Mouse (Mus musculus) forebrain, embryonic 16.5 days (tissue): Measurements from ENCODE around the gene Zfp689. TPM values are rescaled to one million over a fixed set of nuclear protein-coding genes. Genes with fewer than 3 reads are reported as not detected.

Experiments
- ATAC-seq: fragments of 200-750 bp; cut with Nextera tagmentation; 2 replicates; pipeline ENCODE4 v1.8.0; 2017; ENCODE audit warnings: mild to moderate bottlenecking, moderate library complexity
- H3K27ac ChIP-seq: fragments of 300-500 bp; sonication (generic); 2 replicates; pipeline ENCODE4 v1.5.1; 2014; ENCODE audit warnings: low read length, control low read depth
- H3K27me3 ChIP-seq: fragments of 300-500 bp; sonication (generic); replicated peaks from 2 replicates; pipeline ENCODE4 v1.6.1; 2014; ENCODE audit warnings: low read length; ENCODE audit not compliant: control insufficient read depth, insufficient read depth
- H3K36me3 ChIP-seq: fragments of 300-500 bp; sonication (generic); 2 replicates; pipeline ENCODE4 v1.6.1; 2014; ENCODE audit not compliant: control insufficient read depth, insufficient read depth
- H3K4me1 ChIP-seq: fragments of 300-500 bp; sonication (generic); replicated peaks from 2 replicates; pipeline ENCODE4 v1.6.1; 2014; ENCODE audit warnings: low read length; ENCODE audit not compliant: control insufficient read depth, insufficient read depth
- H3K4me2 ChIP-seq: fragments of 300-500 bp; sonication (generic); 2 replicates; pipeline ENCODE4 v1.6.1; 2014; ENCODE audit warnings: mild to moderate bottlenecking, low read length, control low read depth
- H3K4me3 ChIP-seq: fragments of 300-500 bp; sonication (generic); replicated peaks from 2 replicates; pipeline ENCODE4 v1.5.1; 2014; ENCODE audit warnings: mild to moderate bottlenecking, low read length, control low read depth
- H3K9ac ChIP-seq: fragments of 300-500 bp; sonication (generic); replicated peaks from 2 replicates; pipeline ENCODE4 v1.6.1; 2014; ENCODE audit warnings: low read depth, low read length, control low read depth
- H3K9me3 ChIP-seq: fragments of 300-500 bp; sonication (generic); 2 replicates; pipeline ENCODE4 v1.6.1; 2016; ENCODE audit warnings: low read length; ENCODE audit not compliant: control insufficient read depth
- WGBS: fragments of 180-500 bp; shearing (Covaris S2); extraction: QIAGEN DNeasy Blood & Tissue Kit; methylation state at CpG from one replicate; pipeline ENCODE4 v1.1.7; 2014; 5-methylcytosine and 5-hydroxymethylcytosine counted together
- microRNA-seq: library from miRNA; unstranded; fragments of <30 nt; microRNA quantifications from one replicate; pipeline ENCODE4, GENCODE M21; 2017
- polyA plus RNA-seq: library from polyadenylated mRNA; unstranded; fragments of >200 nt; fragmentation: Nextera tagmentation; extraction: Ambion mirVana; gene quantifications from 2 replicates; pipeline ENCODE4 v1.2.1, GENCODE M21; 2015

Zfp689 gene
- polyA plus RNA-seq, 1 experiment from 2014 or later, result 17.7 TPM

GRCm38 (mm10) chr7:127393157-127393943 lies 55.6 kb downstream of the Zfp689 start, which contains the start of gene E430018J23Rik:
Gene E430018J23Rik (minus strand): TSS chr7:127393629.
- H3K36me3 ChIP-seq, result no peaks in the 10 kb centered on the region
- WGBS, result under 1% methylated on average over 45 of the region's 45 CpGs
- peak within 1 kb of the TSS; percentile 70 for H3K4me3 ChIP-seq
- ATAC-seq, result peak; percentile 90
- peaks cover 16% of the 10 kb centered on the region for H3K4me1 ChIP-seq
- peak within 1 kb of the TSS; percentile 91 for H3K9ac ChIP-seq
- 0 out of 2 replicates have a peak, but pooled peaks cover 3% of the 10 kb centered on the region for H3K27me3 ChIP-seq
- no peaks in the 10 kb centered on the region for H3K9me3 ChIP-seq
- H3K27ac ChIP-seq, result peak within 1 kb of the TSS; percentile 86
- H3K4me2 ChIP-seq, result peak within 1 kb of the TSS; percentile 86

GRCm38 (mm10) chr7:127392251-127392824 lies 56.6 kb downstream of the Zfp689 start:
- 85% methylated on average over 8 of the region's 8 CpGs for WGBS
- ATAC-seq, result no peak
- Histone ChIP-seq H3K4me2 (peak overlapping the region; percentile 86), H3K9me3 (no peaks in the 10 kb centered on the region), H3K27me3 (0 out of 2 replicates have a peak, but pooled peaks cover 3% of the 10 kb centered on the region), H3K36me3 (no peaks in the 10 kb centered on the region), H3K4me1 (peaks cover 16% of the 10 kb centered on the region), H3K27ac (no peak overlapping the region), H3K9ac (no peak overlapping the region; the same call in 1 of the 2 replicates), H3K4me3 (peak overlapping the region; percentile 70)

Small RNA genes lying within 50 kb of the gene (microRNA-seq; reads per million reads assigned to microRNA genes)
- not detected for gene Gm47278
- not detected for gene Mir7060

Other genes starting within 250 kb of the Zfp689 start
- gene Tbc1d10b, start 240.7 kb downstream of the Zfp689 start, polyA plus RNA-seq, result 24.9 and 31.0 TPM in 2 replicates
- gene Mylpf, start 240.3 kb downstream of the Zfp689 start, polyA plus RNA-seq, result 4.1 and 8.3 TPM in 2 replicates
- gene Zfp553, start 216.1 kb downstream of the Zfp689 start, polyA plus RNA-seq, result 66.1 and 69.3 TPM in 2 replicates
- gene Sept1, start 216.0 kb downstream of the Zfp689 start, polyA plus RNA-seq, result 18.8 and 26.5 TPM in 2 replicates
- gene Zfp771, start 204.9 kb downstream of the Zfp689 start, polyA plus RNA-seq, result 59.1 and 66.6 TPM in 2 replicates
- 143 and 147 TPM in 2 replicates for gene Dctpp1, start 188.4 kb downstream of the Zfp689 start, polyA plus RNA-seq
- gene Sephs2, start 175.1 kb downstream of the Zfp689 start, polyA plus RNA-seq, result 48.3 and 49.2 TPM in 2 replicates
- 0.16 and 0.20 TPM in 2 replicates for gene Itgal, start 152.9 kb downstream of the Zfp689 start, polyA plus RNA-seq
- gene Zfp768, start 103.6 kb downstream of the Zfp689 start, polyA plus RNA-seq, result 10.5 and 10.6 TPM in 2 replicates
- gene Zfp747, start 73.1 kb downstream of the Zfp689 start, polyA plus RNA-seq, result 8.2 and 9.6 TPM in 2 replicates
- gene 9130019O22Rik, start 62.0 kb downstream of the Zfp689 start, polyA plus RNA-seq, result 4.2 and 5.1 TPM in 2 replicates
- gene E430018J23Rik, start 55.5 kb downstream of the Zfp689 start, polyA plus RNA-seq, result 5.3 and 6.3 TPM in 2 replicates
- 5.2 and 5.9 TPM in 2 replicates for gene Zfp764, start 42.3 kb downstream of the Zfp689 start, polyA plus RNA-seq
- 28.4 and 28.6 TPM in 2 replicates for gene Zfp688, start 27.1 kb downstream of the Zfp689 start, polyA plus RNA-seq
- gene Prr14, start 10.5 kb upstream of the Zfp689 start, polyA plus RNA-seq, result 42.8 and 45.3 TPM in 2 replicates
- gene Fbrs, start 30.0 kb upstream of the Zfp689 start, polyA plus RNA-seq, result 10.2 and 11.8 TPM in 2 replicates
- gene Srcap, start 62.8 kb upstream of the Zfp689 start, polyA plus RNA-seq, result 46.3 and 51.5 TPM in 2 replicates
- 16.3 and 18.8 TPM in 2 replicates for gene Gm42715, start 70.4 kb upstream of the Zfp689 start, polyA plus RNA-seq
- gene Tmem265, start 112.2 kb upstream of the Zfp689 start, polyA plus RNA-seq, result 4.0 and 6.2 TPM in 2 replicates
- gene Phkg2, start 124.2 kb upstream of the Zfp689 start, polyA plus RNA-seq, result 65.2 and 65.7 TPM in 2 replicates
- gene Ccdc189, start 139.4 kb upstream of the Zfp689 start, polyA plus RNA-seq, result 10.0 and 10.3 TPM in 2 replicates
- 54.1 and 62.7 TPM in 2 replicates for gene Rnf40, start 139.6 kb upstream of the Zfp689 start, polyA plus RNA-seq
- 19.4 and 20.4 TPM in 2 replicates for gene Zfp629, start 166.6 kb upstream of the Zfp689 start, polyA plus RNA-seq